Mouse (Mus musculus) embryonic facial prominence, embryonic 11.5 days (tissue): ENCODE results near the gene Adora1. TPM values are rescaled to one million over a fixed set of nuclear protein-coding genes. Genes with fewer than 3 reads are reported as not detected.
A peak's percentile ranks its signal among the peaks of the same experiment; 100 is the strongest.

ENCODE experiments used
- ATAC-seq: fragments of 200-750 bp; cut with Nextera tagmentation; replicated peaks from 2 replicates; pipeline ENCODE4 v1.8.0; 2017; ENCODE audit warnings: low read depth; ENCODE audit not compliant: insufficient number of reproducible peaks, low FRiP score, low TSS enrichment
- DNase-seq: peaks from one replicate; pipeline ENCODE4 v3.0.0-alpha.2; 2015; ENCODE audit warnings: low spot score
- H3K27ac ChIP-seq: fragments of 300-500 bp; sonication (generic); replicated peaks from 2 replicates; pipeline ENCODE4 v1.5.1; 2014; ENCODE audit warnings: mild to moderate bottlenecking, low read depth, low read length, control low read depth
- H3K27me3 ChIP-seq: fragments of 300-500 bp; sonication (generic); 2 replicates; pipeline ENCODE4 v1.6.1; 2014; ENCODE audit warnings: mild to moderate bottlenecking, low read length, moderate library complexity, mixed read lengths; ENCODE audit not compliant: control insufficient read depth, insufficient read depth
- H3K36me3 ChIP-seq: fragments of 300-500 bp; sonication (generic); replicated peaks from 2 replicates; pipeline ENCODE4 v1.6.1; 2014; ENCODE audit warnings: low read depth, mild to moderate bottlenecking, low read length, moderate library complexity, mixed read lengths; ENCODE audit not compliant: control insufficient read depth, insufficient read depth
- H3K4me1 ChIP-seq: fragments of 300-500 bp; sonication (generic); 2 replicates; pipeline ENCODE4 v1.6.1; 2014; ENCODE audit warnings: low read length, mixed read lengths; ENCODE audit not compliant: control insufficient read depth, insufficient read depth
- H3K4me2 ChIP-seq: fragments of 300-500 bp; sonication (generic); 2 replicates; pipeline ENCODE4 v1.6.1; 2014; ENCODE audit warnings: low read depth, mild to moderate bottlenecking, control low read depth, low read length, moderate library complexity
- H3K4me3 ChIP-seq: fragments of 300-500 bp; sonication (generic); 2 replicates; pipeline ENCODE4 v1.5.1; 2014; ENCODE audit warnings: low read depth, low read length, control low read depth
- H3K9ac ChIP-seq: fragments of 300-500 bp; sonication (generic); replicated peaks from 2 replicates; pipeline ENCODE4 v1.6.1; 2014; ENCODE audit warnings: mild to moderate bottlenecking, control low read depth, low read length
- H3K9me3 ChIP-seq: fragments of 300-500 bp; sonication (generic); replicated peaks from 2 replicates; pipeline ENCODE4 v1.6.1; 2016; ENCODE audit warnings: mild to moderate bottlenecking, low read length, inconsistent platforms, mixed read lengths; ENCODE audit not compliant: control insufficient read depth
- WGBS: fragments of 180-500 bp; shearing (Covaris S2); extraction: QIAGEN DNeasy Blood & Tissue Kit; methylation state at CpG from one replicate; pipeline ENCODE4 v1.1.7; 2014; 5-methylcytosine and 5-hydroxymethylcytosine counted together
- polyA plus RNA-seq: library from polyadenylated mRNA; unstranded; fragments of >200 nt; fragmentation: Nextera tagmentation; extraction: Ambion mirVana; gene quantifications from 2 replicates; pipeline ENCODE4 v1.2.1, GENCODE M21; 2014

Adora1 gene
- polyA plus RNA-seq, 1 experiment from 2014 or later, result 0.60 TPM

DNA sequence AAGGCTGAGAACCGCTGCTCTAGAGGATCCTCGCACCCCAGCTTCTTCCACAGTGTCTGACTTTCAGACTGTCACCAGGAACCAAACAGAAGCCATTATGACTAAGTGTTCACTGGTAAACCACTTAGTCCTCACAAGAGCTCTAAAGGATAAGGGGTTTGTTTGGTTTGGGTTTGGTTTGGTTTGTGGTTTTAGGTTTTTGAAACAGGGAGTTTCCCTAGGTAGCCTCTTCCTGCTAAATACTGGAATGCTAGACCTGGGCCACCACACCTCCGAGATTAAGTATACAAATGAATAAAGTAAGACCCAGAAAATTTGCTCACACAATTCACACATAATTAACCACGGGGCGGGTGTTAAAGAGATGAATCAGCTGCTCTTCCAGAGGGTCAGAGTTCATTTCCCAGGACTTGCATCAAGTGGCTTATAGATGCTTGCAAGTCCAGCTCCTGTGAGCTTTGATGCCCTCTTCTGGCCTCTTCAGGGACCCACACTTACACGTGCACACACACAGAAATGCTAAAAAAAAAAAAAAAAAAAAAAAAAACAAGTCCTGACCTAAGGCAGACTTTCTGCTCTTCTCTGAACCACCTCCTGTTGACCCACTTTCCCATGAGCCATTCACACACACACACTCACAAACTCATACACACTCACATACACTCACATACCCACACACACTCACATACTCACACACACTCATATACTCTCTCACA lies 72.6 kb downstream of the Adora1 start:
- no peak overlapping the region for H3K27ac ChIP-seq
- H3K9ac ChIP-seq, result no peak overlapping the region
- DNase-seq (no peak), ATAC-seq (no peak)
- 67% methylated on average over 6 of the region's 6 CpGs for WGBS
- H3K4me3 ChIP-seq, result no peak overlapping the region
- H3K9me3 ChIP-seq, result no peaks in the 10 kb centered on the region
- no peaks in the 10 kb centered on the region for H3K36me3 ChIP-seq
- H3K4me2 ChIP-seq, result no peak overlapping the region
- no peaks in the 10 kb centered on the region for H3K27me3 ChIP-seq
- no peaks in the 10 kb centered on the region for H3K4me1 ChIP-seq

DNA sequence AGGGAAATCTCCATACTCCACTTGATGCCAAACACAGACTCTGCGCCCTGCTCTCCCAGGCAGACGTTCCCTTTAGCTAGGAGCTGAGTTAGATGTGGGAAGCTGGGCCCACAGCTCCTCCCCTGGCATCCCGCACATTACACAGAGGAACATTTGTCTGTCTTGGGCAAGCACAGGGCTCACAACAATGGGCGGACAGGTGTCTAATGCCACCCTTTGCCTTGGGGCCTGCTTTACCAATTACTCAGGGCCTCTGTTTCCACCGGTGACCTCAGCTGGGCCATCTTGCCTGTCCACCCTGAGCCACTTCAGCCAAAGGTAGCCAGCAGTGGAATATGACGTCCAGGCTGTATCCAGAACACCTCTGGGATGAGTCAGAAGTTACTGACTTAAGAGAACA lies 73.8 kb downstream of the Adora1 start:
- H3K36me3 ChIP-seq, result no peaks in the 10 kb centered on the region
- H3K9ac ChIP-seq, result no peak overlapping the region
- ATAC-seq, result no peak
- H3K27ac ChIP-seq, result no peak overlapping the region
- H3K4me1 ChIP-seq, result no peaks in the 10 kb centered on the region
- H3K27me3 ChIP-seq, result no peaks in the 10 kb centered on the region
- H3K4me3 ChIP-seq, result no peak overlapping the region
- 68% methylated on average over 6 of the region's 6 CpGs for WGBS
- no peaks in the 10 kb centered on the region for H3K9me3 ChIP-seq
- no peak for DNase-seq
- H3K4me2 ChIP-seq, result no peak overlapping the region

GRCm38 (mm10) chr1:134160404-134160803 lies 74.8 kb downstream of the Adora1 start:
- no peak for ATAC-seq

DNA sequence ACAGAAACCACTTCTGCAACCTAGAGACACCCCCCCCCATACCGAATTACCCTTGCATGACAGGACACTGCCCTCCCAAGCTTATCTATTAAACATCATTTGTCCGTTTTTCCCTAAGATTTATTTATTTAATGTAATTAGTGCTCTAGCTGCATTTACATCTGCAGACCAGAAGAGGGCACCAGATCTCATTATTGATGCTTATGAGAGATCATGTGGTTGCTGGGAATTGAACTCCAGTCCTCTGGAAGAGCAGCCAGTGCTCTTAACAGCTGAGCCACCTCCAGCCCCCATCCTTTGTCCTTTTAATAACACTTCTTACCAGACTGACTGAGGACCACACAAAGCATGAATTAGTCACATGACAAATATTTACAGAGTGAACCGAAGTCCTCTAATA lies 80.6 kb downstream of the Adora1 start:
- DNase-seq, result no peak
- H3K36me3 ChIP-seq, result no peaks in the 10 kb centered on the region
- 56% methylated on average over 3 of the region's 3 CpGs for WGBS

More at GRCm38 (mm10) chr1:134160404-134160803, 74.8 kb downstream of the Adora1 start:
- H3K4me3 ChIP-seq, result no peak overlapping the region
- WGBS, result 88% methylated on average over 3 of the region's 3 CpGs
- H3K9ac ChIP-seq, result no peak overlapping the region
- no peaks in the 10 kb centered on the region for H3K36me3 ChIP-seq
- no peaks in the 10 kb centered on the region for H3K9me3 ChIP-seq
- no peaks in the 10 kb centered on the region for H3K27me3 ChIP-seq
- no peak overlapping the region for H3K4me2 ChIP-seq
- H3K4me1 ChIP-seq, result no peaks in the 10 kb centered on the region
- no peak for DNase-seq
- no peak overlapping the region for H3K27ac ChIP-seq

DNA sequence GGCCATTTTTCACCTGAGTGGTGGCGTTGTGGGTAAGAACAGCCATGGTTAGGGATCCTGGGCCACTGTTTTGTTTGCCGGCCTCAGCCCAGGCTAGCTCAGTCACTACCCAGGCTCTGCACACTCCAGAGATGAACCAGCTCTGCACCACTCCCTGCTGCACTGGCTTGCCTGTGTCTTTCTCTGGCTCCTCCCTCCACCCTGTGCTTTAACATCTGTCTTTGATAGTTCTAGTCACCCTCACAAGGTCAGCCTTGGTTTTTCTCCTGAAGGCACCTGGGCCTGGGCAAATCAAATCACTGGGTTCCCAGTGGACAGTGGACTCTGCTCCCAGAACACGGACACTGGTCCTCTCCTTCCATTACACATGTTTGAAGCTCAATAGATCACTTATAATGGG lies 81.1 kb downstream of the Adora1 start:
- DNase-seq (no peak), ATAC-seq (no peak)
- no peaks in the 10 kb centered on the region for H3K36me3 ChIP-seq
- WGBS, result 80% methylated on average over 3 of the region's 3 CpGs
- H3K9me3 ChIP-seq, result no peaks in the 10 kb centered on the region
- no peak overlapping the region for H3K4me3 ChIP-seq
- H3K9ac ChIP-seq, result no peak overlapping the region
- no peaks in the 10 kb centered on the region for H3K27me3 ChIP-seq
- H3K4me2 ChIP-seq, result no peak overlapping the region
- no peaks in the 10 kb centered on the region for H3K4me1 ChIP-seq
- no peak overlapping the region for H3K27ac ChIP-seq

More for the DNA sequence above, 80.6 kb downstream of the Adora1 start:
- Histone ChIP-seq H3K4me3 (no peak overlapping the region), H3K27ac (no peak overlapping the region), H3K27me3 (no peaks in the 10 kb centered on the region), H3K4me1 (no peaks in the 10 kb centered on the region), H3K9ac (no peak overlapping the region), H3K9me3 (no peaks in the 10 kb centered on the region), H3K4me2 (no peak overlapping the region)
- no peak for ATAC-seq

- Histone ChIP-seq H3K36me3 (no peaks in the 10 kb centered on the region), H3K4me1 (no peaks in the 10 kb centered on the region), H3K4me3 (no peak overlapping the region), H3K9me3 (no peaks in the 10 kb centered on the region), H3K27ac (no peak overlapping the region), H3K9ac (no peak overlapping the region), H3K27me3 (no peaks in the 10 kb centered on the region), H3K4me2 (no peak overlapping the region)
- no peak for ATAC-seq
- DNase-seq, result no peak
- WGBS, result 71% methylated on average over 21 of the region's 21 CpGs
Observed at GRCm38 (mm10) chr1:134152626-134153590, 82.3 kb downstream of the Adora1 start.

- 36% methylated on average over 13 of the region's 13 CpGs for WGBS
- Histone ChIP-seq H3K36me3 (no peaks in the 10 kb centered on the region), H3K4me2 (no peak overlapping the region), H3K9ac (no peak overlapping the region), H3K9me3 (no peaks in the 10 kb centered on the region), H3K27ac (no peak overlapping the region), H3K4me1 (no peaks in the 10 kb centered on the region), H3K27me3 (no peaks in the 10 kb centered on the region), H3K4me3 (no peak overlapping the region)
- peak; percentile 74; the same call in 1 of the 2 replicates for ATAC-seq
- peak; percentile 94 for DNase-seq
Observed at GRCm38 (mm10) chr1:134151655-134152412, 83.4 kb downstream of the Adora1 start.
